ENCODE assay signal across 8 mouse cellular contexts in the genomic region with DNA sequence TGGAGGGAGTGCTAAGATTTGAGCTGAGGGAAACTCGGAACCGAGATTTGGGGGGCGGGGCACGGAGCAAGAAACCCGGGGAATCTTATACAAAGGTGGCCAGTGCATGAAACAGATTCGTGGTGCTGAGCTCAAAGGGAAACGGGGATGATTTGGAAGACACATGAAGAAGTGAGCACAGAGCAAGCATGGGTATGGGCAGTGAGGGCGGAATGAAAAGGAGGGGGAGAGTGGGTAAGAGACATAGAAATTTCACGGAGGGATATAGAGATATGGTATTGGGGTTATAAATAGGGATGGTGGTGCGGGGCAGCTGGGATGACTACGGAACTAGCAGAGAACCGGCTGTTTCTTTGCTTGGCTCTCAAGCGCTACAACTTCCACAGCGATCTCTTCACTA. TPM values are rescaled to one million over a fixed set of nuclear protein-coding genes. Genes with fewer than 3 reads are reported as not detected.
DNase-seq lines count a peak whose midpoint lies in the region; ATAC-seq and TF ChIP-seq lines count a peak whose summit lies in the region.

No protein-coding gene starts in this region.

- no peak for DNase-seq in kidney, postnatal 25 days
- DNase-seq in forebrain, embryonic 10.5 days (ENCODE audit: extremely low spot score, low spot score): no peak
- no peak for DNase-seq in limb, embryonic 14.5 days (ENCODE audit: low spot score)
- no peak for DNase-seq in B cell, adult 2 months
- DNase-seq in cerebellum, adult 9-10 months: no peak

- H3K27ac ChIP-seq in kidney, embryonic 16.5 days (ENCODE audit: low read length): no peak overlapping the region
- H3K27ac ChIP-seq in bone marrow, adult 2 months (ENCODE audit: control insufficient read depth, insufficient read depth, low read depth, low read length, poor library complexity): no peak overlapping the region
- peak overlapping the region; percentile 78 for H3K27ac ChIP-seq in forebrain, embryonic 10.5 days
- H3K27ac ChIP-seq in limb, embryonic 14.5 days (replicated peaks; ENCODE audit: low read depth, low read length): peak overlapping the region; percentile 82; the same call in 1 of the 2 replicates
- H3K27ac ChIP-seq in stomach, embryonic 15.5 days: no peak overlapping the region

- H3K4me3 ChIP-seq in kidney, embryonic 16.5 days (ENCODE audit: low read length): peak overlapping the region; percentile 60
- peak overlapping the region; percentile 47 for H3K4me3 ChIP-seq in bone marrow, adult 2 months (replicated peaks; ENCODE audit: control insufficient read depth, low read depth, low read length)
- H3K4me3 ChIP-seq in forebrain, embryonic 10.5 days: peak overlapping the region; percentile 61
- H3K4me3 ChIP-seq in limb, embryonic 14.5 days (replicated peaks; ENCODE audit: low read length): peak overlapping the region; percentile 54
- peak overlapping the region; percentile 52 for H3K4me3 ChIP-seq in stomach, embryonic 15.5 days (replicated peaks)

- H3K9ac ChIP-seq in kidney, embryonic 16.5 days (replicated peaks; ENCODE audit: low read length): peak overlapping the region; percentile 70
- H3K9ac ChIP-seq in limb, embryonic 14.5 days (ENCODE audit: low read depth, low read length, severe bottlenecking): peak overlapping the region; percentile 60
- 0 out of 2 replicates have a peak overlapping the region, but pooled peaks have one; percentile 13 for H3K9ac ChIP-seq in stomach, embryonic 15.5 days

- H3K4me1 ChIP-seq in kidney, embryonic 16.5 days (ENCODE audit: insufficient read depth, low read length): no peaks in the 10 kb centered on the region
- no peaks in the 10 kb centered on the region for H3K4me1 ChIP-seq in bone marrow, adult 2 months (ENCODE audit: control insufficient read depth, insufficient read depth, low read length)
- H3K4me1 ChIP-seq in forebrain, embryonic 10.5 days: no peaks in the 10 kb centered on the region
- H3K4me1 ChIP-seq in limb, embryonic 14.5 days (ENCODE audit: control insufficient read depth, insufficient read depth, low read length): no peaks in the 10 kb centered on the region
- no peaks in the 10 kb centered on the region for H3K4me1 ChIP-seq in stomach, embryonic 15.5 days

- no peaks in the 10 kb centered on the region for H3K36me3 ChIP-seq in kidney, embryonic 16.5 days (ENCODE audit: insufficient read depth, low read length)
- H3K36me3 ChIP-seq in forebrain, embryonic 10.5 days (replicated peaks): no peaks in the 10 kb centered on the region
- H3K36me3 ChIP-seq in limb, embryonic 14.5 days (ENCODE audit: control insufficient read depth, insufficient read depth, low read length): no peaks in the 10 kb centered on the region
- no peaks in the 10 kb centered on the region for H3K36me3 ChIP-seq in stomach, embryonic 15.5 days

- TF ChIP-seq CTCF in bone marrow, adult 2 months (IDR thresholded peaks at IDR 0.05; ENCODE audit: control insufficient read depth, insufficient read depth, low read length): no peak

- H3K4me2 ChIP-seq in kidney, embryonic 16.5 days (replicated peaks; ENCODE audit: low read depth, low read length): peak overlapping the region; percentile 58
- H3K4me2 ChIP-seq in limb, embryonic 14.5 days (replicated peaks; ENCODE audit: low read depth, low read length, severe bottlenecking): peak overlapping the region; percentile 45
- peak overlapping the region; percentile 51 for H3K4me2 ChIP-seq in stomach, embryonic 15.5 days

- no peaks in the 10 kb centered on the region; the same call in 1 of the 2 replicates for H3K27me3 ChIP-seq in kidney, embryonic 16.5 days (ENCODE audit: insufficient read depth, low read length)
- H3K27me3 ChIP-seq in forebrain, embryonic 10.5 days (ENCODE audit: poor library complexity, severe bottlenecking): no peaks in the 10 kb centered on the region
- H3K27me3 ChIP-seq in limb, embryonic 14.5 days (ENCODE audit: control insufficient read depth, insufficient read depth, low read length): no peaks in the 10 kb centered on the region
- no peaks in the 10 kb centered on the region for H3K27me3 ChIP-seq in stomach, embryonic 15.5 days (replicated peaks)

- WGBS in kidney, embryonic 16.5 days: 20% methylated on average over 14 of the region's 14 CpGs
- 17% methylated on average over 14 of the region's 14 CpGs for WGBS in bone marrow, adult 2 months
- WGBS in forebrain, embryonic 10.5 days: 21% methylated on average over 14 of the region's 14 CpGs
- WGBS in limb, embryonic 14.5 days: 27% methylated on average over 14 of the region's 14 CpGs
- WGBS in stomach, embryonic 15.5 days: 20% methylated on average over 14 of the region's 14 CpGs

- no peak for TF ChIP-seq POLR2A in bone marrow, adult 2 months (IDR thresholded peaks at IDR 0.05; ENCODE audit: borderline replicate concordance, control insufficient read depth, low read depth, low read length)
- no peak for TF ChIP-seq POLR2A in limb, embryonic 14.5 days (IDR thresholded peaks at IDR 0.05; ENCODE audit: borderline replicate concordance, extremely low read depth, insufficient read depth, insufficient read length)

- ATAC-seq in kidney, embryonic 16.5 days (ENCODE audit: low FRiP score, low TSS enrichment): peak; percentile 72; the same call in 1 of the 2 replicates
- ATAC-seq in limb, embryonic 14.5 days (ENCODE audit: low FRiP score, low read depth): peak; percentile 34
- no peak for ATAC-seq in stomach, embryonic 15.5 days (ENCODE audit: insufficient read depth, low FRiP score, low read depth)

- H3K9me3 ChIP-seq in kidney, embryonic 16.5 days (ENCODE audit: low read length): no peaks in the 10 kb centered on the region
- H3K9me3 ChIP-seq in forebrain, embryonic 10.5 days: no peaks in the 10 kb centered on the region
- H3K9me3 ChIP-seq in limb, embryonic 14.5 days (ENCODE audit: control insufficient read depth, low read length): no peaks in the 10 kb centered on the region
- no peaks in the 10 kb centered on the region for H3K9me3 ChIP-seq in stomach, embryonic 15.5 days

RNA-seq across cellular contexts. Expression of gene Spin2c, which starts 0.6 kb away (rescaled TPM):
- polyA plus RNA-seq in kidney, embryonic 16.5 days (2015; fragmentation: Nextera tagmentation; extraction: Ambion mirVana): 13.6 and 16.0 TPM in 2 replicates
- not detected in 2 replicates for polyA plus RNA-seq in bone marrow, adult 2 months (2011; ENCODE audit: insufficient read depth, insufficient read length, low replicate concordance, missing spikeins)
- polyA plus RNA-seq in forebrain, embryonic 10.5 days (2016; fragmentation: Nextera tagmentation; extraction: Ambion mirVana): 26.7 and 27.1 TPM in 2 replicates
- 10.4 and 14.3 TPM in 2 replicates for polyA plus RNA-seq in limb, embryonic 14.5 days (2012; rRNA removed)
- polyA plus RNA-seq in limb, embryonic 14.5 days (2014; fragmentation: Nextera tagmentation; extraction: Ambion mirVana): 22.2 and 27.9 TPM in 2 replicates
- 10.8 and 12.9 TPM in 2 replicates for polyA plus RNA-seq in stomach, embryonic 15.5 days (2015; fragmentation: Nextera tagmentation; extraction: Ambion mirVana)

Comparison
In these comparisons a context has a peak if more than half of its experiments do, and no peak if none do; other contexts are left out.
1. H3K27ac ChIP-seq: peak in forebrain, embryonic 10.5 days (single experiment) and limb, embryonic 14.5 days (single experiment); none in kidney, embryonic 16.5 days (single experiment), bone marrow, adult 2 months (single experiment) and stomach, embryonic 15.5 days (single experiment).
2. H3K9ac ChIP-seq: peak in every context shown above with its lines; median percentile 70 in kidney, embryonic 16.5 days; 60 in limb, embryonic 14.5 days; 13 in stomach, embryonic 15.5 days.
3. Peak in every context shown above with its lines, with median percentiles within 50 percentile points of each other: H3K4me2 ChIP-seq and H3K4me3 ChIP-seq.